Mouse (Mus musculus) limb, embryonic 10.5 days (tissue): ENCODE data around the gene Derl2. TPM values are rescaled to one million over a fixed set of nuclear protein-coding genes. Genes with fewer than 3 reads are reported as not detected.

Source experiments
- DNase-seq: peaks from one replicate; pipeline ENCODE4 v3.0.0-alpha.2; 2017; ENCODE audit warnings: low spot score
- H3K27ac ChIP-seq: fragments of 300-500 bp; sonication (generic); 2 replicates; pipeline ENCODE4 v1.5.1; 2016; ENCODE audit warnings: mild to moderate bottlenecking
- H3K27me3 ChIP-seq: fragments of 300-500 bp; sonication (generic); 2 replicates; pipeline ENCODE4 v1.6.1; 2016; ENCODE audit warnings: low read depth, mild to moderate bottlenecking; ENCODE audit not compliant: poor library complexity, severe bottlenecking
- H3K36me3 ChIP-seq: fragments of 300-500 bp; sonication (generic); 2 replicates; pipeline ENCODE4 v1.6.1; 2016; ENCODE audit warnings: mild to moderate bottlenecking, moderate library complexity
- H3K4me1 ChIP-seq: fragments of 300-500 bp; sonication (generic); 2 replicates; pipeline ENCODE4 v1.6.1; 2016
- H3K4me3 ChIP-seq: fragments of 300-500 bp; sonication (generic); 2 replicates; pipeline ENCODE4 v1.5.1; 2016; ENCODE audit warnings: mild to moderate bottlenecking, moderate library complexity
- H3K9me3 ChIP-seq: fragments of 300-500 bp; sonication (generic); replicated peaks from 2 replicates; pipeline ENCODE4 v1.6.1; 2016; ENCODE audit warnings: mild to moderate bottlenecking
- WGBS: fragments of 180-500 bp; shearing (Covaris S2); methylation state at CpG from one replicate; pipeline ENCODE4 v1.1.7; 2016; 5-methylcytosine and 5-hydroxymethylcytosine counted together
- polyA plus RNA-seq: library from polyadenylated mRNA; unstranded; fragments of >200 nt; fragmentation: Nextera tagmentation; extraction: Ambion mirVana; gene quantifications from 2 replicates; pipeline ENCODE4 v1.2.1, GENCODE M21; 2016

Derl2 gene
- polyA plus RNA-seq, 1 experiment from 2014 or later: 34.7 TPM

GRCm38 (mm10) chr11:70975193-70975592 is 44.4 kb downstream of the Derl2 start:
- WGBS: 82% methylated on average over 2 of the region's 2 CpGs
- Histone ChIP-seq H3K27me3 (no peaks in the 10 kb centered on the region), H3K4me1 (peaks cover 7% of the 10 kb centered on the region; the same call in 1 of the 2 replicates), H3K27ac (no peak overlapping the region), H3K36me3 (peaks cover 84% of the 10 kb centered on the region), H3K9me3 (no peaks in the 10 kb centered on the region), H3K4me3 (no peak overlapping the region)
- no peak for DNase-seq

- Histone ChIP-seq H3K27me3 (no peaks in the 10 kb centered on the region), H3K9me3 (no peaks in the 10 kb centered on the region), H3K36me3 (peaks cover 71% of the 10 kb centered on the region), H3K4me1 (peaks cover 11% of the 10 kb centered on the region; the same call in 1 of the 2 replicates), H3K4me3 (no peak overlapping the region), H3K27ac (no peak overlapping the region)
- DNase-seq: no peak
- WGBS: 78% methylated on average over 4 of the region's 4 CpGs
Observed at GRCm38 (mm10) chr11:70973947-70974346, 45.7 kb downstream of the Derl2 start.

GRCm38 (mm10) chr11:70972586-70972985 is 47.1 kb downstream of the Derl2 start:
- WGBS: 78% methylated on average over 1 of the region's 1 CpGs
- H3K27me3 ChIP-seq: no peaks in the 10 kb centered on the region
- H3K4me1 ChIP-seq: peaks cover 16% of the 10 kb centered on the region; the same call in 1 of the 2 replicates
- no peaks in the 10 kb centered on the region for H3K9me3 ChIP-seq
- no peak for DNase-seq
- no peak overlapping the region for H3K27ac ChIP-seq
- peaks cover 59% of the 10 kb centered on the region for H3K36me3 ChIP-seq
- H3K4me3 ChIP-seq: no peak overlapping the region

GRCm38 (mm10) chr11:70970560-70971540 is 48.8 kb downstream of the Derl2 start:
- Histone ChIP-seq H3K9me3 (no peaks in the 10 kb centered on the region), H3K27me3 (no peaks in the 10 kb centered on the region), H3K27ac (peak overlapping the region; percentile 94), H3K4me1 (peaks cover 16% of the 10 kb centered on the region; the same call in 1 of the 2 replicates), H3K4me3 (peak overlapping the region; percentile 91), H3K36me3 (peaks cover 54% of the 10 kb centered on the region)
- WGBS: 20% methylated on average over 24 of the region's 24 CpGs
- no peak for DNase-seq

GRCm38 (mm10) chr11:70969821-70970559 is 49.7 kb downstream of the Derl2 start, which contains the start of the genes Nup88 and Rpain:
TSS of gene Nup88 (minus strand) at chr11:70969973.
TSS of gene Rpain (plus strand) at chr11:70970213.
- Histone ChIP-seq H3K9me3 (no peaks in the 10 kb centered on the region), H3K4me3 (peak within 1 kb of the TSS; percentile 91), H3K36me3 (peaks cover 54% of the 10 kb centered on the region), H3K27me3 (no peaks in the 10 kb centered on the region), H3K4me1 (peaks cover 16% of the 10 kb centered on the region; the same call in 1 of the 2 replicates), H3K27ac (peak within 1 kb of the TSS; percentile 94)
- DNase-seq: peak; percentile 93
- under 1% methylated on average over 43 of the region's 43 CpGs for WGBS

GRCm38 (mm10) chr11:70969271-70969794 is 50.3 kb downstream of the Derl2 start:
- Histone ChIP-seq H3K27me3 (no peaks in the 10 kb centered on the region), H3K4me1 (peaks cover 16% of the 10 kb centered on the region; the same call in 1 of the 2 replicates), H3K27ac (peak overlapping the region; percentile 94), H3K4me3 (peak overlapping the region; percentile 91), H3K36me3 (peaks cover 54% of the 10 kb centered on the region), H3K9me3 (no peaks in the 10 kb centered on the region)
- under 1% methylated on average over 25 of the region's 25 CpGs for WGBS
- DNase-seq: no peak

GRCm38 (mm10) chr11:70964222-70964907 is 55.3 kb downstream of the Derl2 start:
- Histone ChIP-seq H3K27me3 (no peaks in the 10 kb centered on the region), H3K4me3 (no peak overlapping the region), H3K9me3 (no peaks in the 10 kb centered on the region), H3K4me1 (peaks cover 9% of the 10 kb centered on the region; the same call in 1 of the 2 replicates), H3K36me3 (peaks cover 79% of the 10 kb centered on the region), H3K27ac (no peak overlapping the region)
- 90% methylated on average over 4 of the region's 4 CpGs for WGBS
- no peak for DNase-seq

- no peaks in the 10 kb centered on the region for H3K9me3 ChIP-seq
- H3K27me3 ChIP-seq: no peaks in the 10 kb centered on the region
- H3K27ac ChIP-seq: no peak overlapping the region
- 94% methylated on average over 5 of the region's 5 CpGs for WGBS
- DNase-seq: no peak
- peaks cover 99% of the 10 kb centered on the region for H3K36me3 ChIP-seq
- H3K4me1 ChIP-seq: no peaks in the 10 kb centered on the region
- no peak overlapping the region for H3K4me3 ChIP-seq
Observed at GRCm38 (mm10) chr11:70960786-70961554, 58.7 kb downstream of the Derl2 start.

Other genes starting within 250 kb of the Derl2 start
- 0.18 TPM in 1 of 2 replicates, not detected in the other for gene Scimp, start 207.3 kb downstream of the Derl2 start, polyA plus RNA-seq
- gene Rabep1, start 175.1 kb downstream of the Derl2 start, polyA plus RNA-seq: 28.1 and 33.1 TPM in 2 replicates
- gene Nup88, start 49.9 kb downstream of the Derl2 start, polyA plus RNA-seq: 145 and 158 TPM in 2 replicates
- gene Rpain, start 49.6 kb downstream of the Derl2 start, polyA plus RNA-seq: 64.6 and 73.2 TPM in 2 replicates
- 325 and 420 TPM in 2 replicates for gene C1qbp, start 36.8 kb downstream of the Derl2 start, polyA plus RNA-seq
- 34.1 and 36.6 TPM in 2 replicates for gene Dhx33, start 15.4 kb downstream of the Derl2 start, polyA plus RNA-seq
- gene Mis12, start 230 bp downstream of the Derl2 start, polyA plus RNA-seq: 56.2 and 65.1 TPM in 2 replicates
- 93.7 and 190 TPM in 2 replicates for gene 6330403K07Rik, start 13.7 kb upstream of the Derl2 start, polyA plus RNA-seq
- not detected in 2 replicates for gene Nlrp1a, start 124.9 kb upstream of the Derl2 start, polyA plus RNA-seq
- not detected in 2 replicates for gene Nlrp1b, start 210.9 kb upstream of the Derl2 start, polyA plus RNA-seq